Mouse (Mus musculus): ENCODE results near the gene Haus2.
A peak's percentile ranks its signal among the peaks of the same experiment; 100 is the strongest.
"Not testable (repeated sequence)": the region's sequence is repeated elsewhere in the genome, so short reads cannot be mapped to it uniquely, and the experiment has no call there.

Gene Haus2

GRCm38 (mm10) chr2:120608830-120609723, at the start of gene Haus2, which contains the start of gene Lrrc57:
Gene Haus2, plus strand, starts transcription at chr2:120609383.
Gene Lrrc57, minus strand, starts transcription at chr2:120609520.
- peak; percentile 92 to 93 for DNase-seq (ENCODE audit: low spot score in 2 of 2)

- no peak for DNase-seq (ENCODE audit: low spot score in 2 of 2)
Measured at GRCm38 (mm10) chr2:120561524-120561923, 47.7 kb upstream of the Haus2 start.

- DNase-seq (ENCODE audit: low spot score in 2 of 2), result no peak
Measured at GRCm38 (mm10) chr2:120562859-120563234, 46.3 kb upstream of the Haus2 start.

- peak; percentile 86 to 90 for DNase-seq (ENCODE audit: low spot score in 2 of 2)
Measured at GRCm38 (mm10) chr2:120563235-120563990, 45.8 kb upstream of the Haus2 start, which contains the start of gene Zfp106. Gene Zfp106, minus strand, starts transcription at chr2:120563843.

GRCm38 (mm10) chr2:120564548-120565188, 44.5 kb upstream of the Haus2 start:
- DNase-seq (ENCODE audit: low spot score in 2 of 2), result not testable (repeated sequence)

GRCm38 (mm10) chr2:120565363-120565762, 43.8 kb upstream of the Haus2 start:
- DNase-seq (ENCODE audit: low spot score in 2 of 2), result no peak

- DNase-seq (ENCODE audit: low spot score in 2 of 2), result peak; percentile 94 to 95
Measured at GRCm38 (mm10) chr2:120566886-120567797, 42.0 kb upstream of the Haus2 start, which contains the start of gene Snap23. Gene Snap23, plus strand, starts transcription at chr2:120567671.

- DNase-seq (ENCODE audit: low spot score in 2 of 2), result no peak
Measured at GRCm38 (mm10) chr2:120567798-120568320, 41.3 kb upstream of the Haus2 start.

- DNase-seq (ENCODE audit: low spot score in 2 of 2), result no peak
Measured at GRCm38 (mm10) chr2:120571081-120571480, 38.1 kb upstream of the Haus2 start.

- DNase-seq (ENCODE audit: low spot score in 2 of 2), result not testable (repeated sequence)
Measured at GRCm38 (mm10) chr2:120572161-120572560, 37.0 kb upstream of the Haus2 start.

GRCm38 (mm10) chr2:120575121-120575520, 34.1 kb upstream of the Haus2 start:
- no peak for DNase-seq (ENCODE audit: low spot score in 2 of 2)

- no peak for DNase-seq (ENCODE audit: low spot score in 2 of 2)
Measured at GRCm38 (mm10) chr2:120575978-120576377, 33.2 kb upstream of the Haus2 start.

- DNase-seq (ENCODE audit: low spot score in 2 of 2), result no peak
Measured at GRCm38 (mm10) chr2:120577799-120578198, 31.4 kb upstream of the Haus2 start.

- no peak for DNase-seq (ENCODE audit: low spot score in 2 of 2)
Measured at GRCm38 (mm10) chr2:120578286-120578685, 30.9 kb upstream of the Haus2 start.

- peak; percentile 66 to 71 for DNase-seq (ENCODE audit: low spot score in 2 of 2)
Measured at GRCm38 (mm10) chr2:120589759-120590158, 19.4 kb upstream of the Haus2 start.

- DNase-seq (ENCODE audit: low spot score in 2 of 2), result no peak
Measured at GRCm38 (mm10) chr2:120592227-120592626, 17.0 kb upstream of the Haus2 start.

GRCm38 (mm10) chr2:120597734-120598133, 11.4 kb upstream of the Haus2 start:
- DNase-seq (ENCODE audit: low spot score in 2 of 2), result peak in 1 of 2 experiments; percentile 29

GRCm38 (mm10) chr2:120599506-120599905, 9.7 kb upstream of the Haus2 start:
- DNase-seq (ENCODE audit: low spot score in 2 of 2), result no peak

GRCm38 (mm10) chr2:120606021-120606690, 3.0 kb upstream of the Haus2 start:
- DNase-seq (ENCODE audit: low spot score in 2 of 2), result peak; percentile 43 to 52
